Mouse (Mus musculus) gastrocnemius, postnatal 25 days (tissue): ENCODE measurements around the gene Zfp740. TPM values are rescaled to one million over a fixed set of nuclear protein-coding genes. Genes with fewer than 3 reads are reported as not detected.

ENCODE experiments used
- DNase-seq: peaks from one replicate; pipeline ENCODE4 v3.0.0; 2022
- total RNA-seq, 2 experiments: library from RNA; stranded (reverse); gene quantifications; 1 replicate in 1 of 2; 2 replicates in 1 of 2; pipeline ENCODE4 v1.2.3; 2021

Gene Zfp740
- total RNA-seq, 2 experiments from 2014 or later: 25.5 to 25.6 TPM

GRCm38 (mm10) chr15:102192271-102192812 is 10.7 kb upstream of the Zfp740 start:
- DNase-seq: no peak

- no peak for DNase-seq
Measured at GRCm38 (mm10) chr15:102192820-102193386, 10.1 kb upstream of the Zfp740 start.

GRCm38 (mm10) chr15:102193652-102194051 is 9.4 kb upstream of the Zfp740 start:
- DNase-seq: no peak

- no peak for DNase-seq
Measured at GRCm38 (mm10) chr15:102194439-102194838, 8.6 kb upstream of the Zfp740 start.

- DNase-seq: no peak
Measured at GRCm38 (mm10) chr15:102195373-102195772, 7.7 kb upstream of the Zfp740 start.

GRCm38 (mm10) chr15:102198841-102199240 is 4.2 kb upstream of the Zfp740 start:
- no peak for DNase-seq

- DNase-seq: peak; percentile 70
Measured at GRCm38 (mm10) chr15:102203835-102204381, 859 bp downstream of the Zfp740 start.

GRCm38 (mm10) chr15:102204674-102205505 is 1.8 kb downstream of the Zfp740 start, which contains the start of gene Csad:
Csad (minus strand) TSS chr15:102204724.
- no peak for DNase-seq

GRCm38 (mm10) chr15:102205779-102206178 is 2.7 kb downstream of the Zfp740 start:
- no peak for DNase-seq

- no peak for DNase-seq
Measured at GRCm38 (mm10) chr15:102207351-102207750, 4.3 kb downstream of the Zfp740 start.

- DNase-seq: no peak
Measured at GRCm38 (mm10) chr15:102208092-102208561, 5.1 kb downstream of the Zfp740 start.

GRCm38 (mm10) chr15:102209114-102209513 is 6.1 kb downstream of the Zfp740 start:
- DNase-seq: no peak

GRCm38 (mm10) chr15:102210816-102211215 is 7.8 kb downstream of the Zfp740 start:
- DNase-seq: no peak

GRCm38 (mm10) chr15:102211895-102212294 is 8.8 kb downstream of the Zfp740 start:
- no peak for DNase-seq

- DNase-seq: no peak
Measured at GRCm38 (mm10) chr15:102214132-102214531, 11.1 kb downstream of the Zfp740 start.

- DNase-seq: no peak
Measured at GRCm38 (mm10) chr15:102215624-102216023, 12.6 kb downstream of the Zfp740 start.

- no peak for DNase-seq
Measured at GRCm38 (mm10) chr15:102216459-102217228, 13.6 kb downstream of the Zfp740 start.

GRCm38 (mm10) chr15:102217325-102217724 is 14.3 kb downstream of the Zfp740 start:
- no peak for DNase-seq

GRCm38 (mm10) chr15:102222386-102222785 is 19.3 kb downstream of the Zfp740 start:
- no peak for DNase-seq

GRCm38 (mm10) chr15:102224186-102224991 is 21.3 kb downstream of the Zfp740 start:
- peak; percentile 76 for DNase-seq

- DNase-seq: no peak
Measured at GRCm38 (mm10) chr15:102224992-102225617, 22.1 kb downstream of the Zfp740 start.
